Mouse (Mus musculus) cortical plate, adult 2 months (tissue): ENCODE measurements around the gene Bloc1s4.

ENCODE experiments used
- CTCF ChIP-seq: fragments of 200-500 bp; IDR thresholded peaks from 2 replicates; pipeline ENCODE4 v1.5.1; 2011; ENCODE audit warnings: mild to moderate bottlenecking, control low read depth, low read length; ENCODE audit not compliant: insufficient read depth; ENCODE audit errors: extremely low read depth
- POLR2A ChIP-seq: fragments of 200-500 bp; IDR thresholded peaks from 2 replicates; pipeline ENCODE4 v1.6.1; 2011; ENCODE audit warnings: mild to moderate bottlenecking, low read length, control low read depth; ENCODE audit not compliant: insufficient read depth; ENCODE audit errors: extremely low read depth

GRCm38 (mm10) chr5:36727776-36728175 is 20.7 kb downstream of the Bloc1s4 start:
- TF ChIP-seq CTCF (no peak), POLR2A (no peak)
